Mouse (Mus musculus) cerebellum, adult 2 months (tissue): ENCODE measurements around the gene Usp49.

Source experiments
- CTCF ChIP-seq: fragments of 200-500 bp; IDR thresholded peaks from 2 replicates; pipeline ENCODE4 v1.5.1; 2011; ENCODE audit warnings: low read depth, mild to moderate bottlenecking, control low read depth, low read length, moderate library complexity, borderline replicate concordance; ENCODE audit not compliant: insufficient read depth
- POLR2A ChIP-seq: fragments of 200-500 bp; IDR thresholded peaks from 2 replicates; pipeline ENCODE4 v1.6.1; 2011; ENCODE audit warnings: low read length, control low read depth, borderline replicate concordance; ENCODE audit not compliant: insufficient read depth

- TF ChIP-seq CTCF (no peak), POLR2A (no peak)
Measured at GRCm38 (mm10) chr17:47580962-47581361, 49.5 kb upstream of the Usp49 start.
